Mouse (Mus musculus) midbrain, embryonic 16.5 days (tissue): ENCODE measurements around the gene Npr2. TPM values are rescaled to one million over a fixed set of nuclear protein-coding genes. Genes with fewer than 3 reads are reported as not detected.
A peak's percentile ranks its signal among the peaks of the same experiment; 100 is the strongest.

Experiments
- ATAC-seq: fragments of 200-750 bp; cut with Nextera tagmentation; 2 replicates; pipeline ENCODE4 v1.8.0; 2017; ENCODE audit warnings: moderate TSS enrichment
- H3K27ac ChIP-seq: fragments of 300-500 bp; sonication (generic); 2 replicates; pipeline ENCODE4 v1.5.1; 2014; ENCODE audit warnings: mild to moderate bottlenecking, low read length, mixed read lengths
- H3K27me3 ChIP-seq: fragments of 300-500 bp; sonication (generic); 2 replicates; pipeline ENCODE4 v1.6.1; 2014; ENCODE audit warnings: low read depth, low read length, mixed read lengths; ENCODE audit not compliant: control insufficient read depth, insufficient read depth
- H3K36me3 ChIP-seq: fragments of 300-500 bp; sonication (generic); 2 replicates; pipeline ENCODE4 v1.6.1; 2014; ENCODE audit warnings: mild to moderate bottlenecking, low read length, moderate library complexity, mixed read lengths; ENCODE audit not compliant: control insufficient read depth, insufficient read depth
- H3K4me1 ChIP-seq: fragments of 300-500 bp; sonication (generic); 2 replicates; pipeline ENCODE4 v1.6.1; 2014; ENCODE audit warnings: mild to moderate bottlenecking, low read length, mixed read lengths; ENCODE audit not compliant: control insufficient read depth, insufficient read depth
- H3K4me2 ChIP-seq: fragments of 300-500 bp; sonication (generic); 2 replicates; pipeline ENCODE4 v1.6.1; 2014; ENCODE audit warnings: mild to moderate bottlenecking, low read length, mixed read lengths
- H3K4me3 ChIP-seq: fragments of 300-500 bp; sonication (generic); 2 replicates; pipeline ENCODE4 v1.5.1; 2014; ENCODE audit warnings: low read depth, mild to moderate bottlenecking, low read length, moderate library complexity, mixed read lengths
- H3K9ac ChIP-seq: fragments of 300-500 bp; sonication (generic); 2 replicates; pipeline ENCODE4 v1.6.1; 2014; ENCODE audit warnings: low read depth, low read length, mixed read lengths
- H3K9me3 ChIP-seq: fragments of 300-500 bp; sonication (generic); replicated peaks from 2 replicates; pipeline ENCODE4 v1.6.1; 2014; ENCODE audit warnings: mild to moderate bottlenecking, low read length, mixed read lengths; ENCODE audit not compliant: control insufficient read depth, poor library complexity, severe bottlenecking
- WGBS: fragments of 180-500 bp; shearing (Covaris S2); extraction: QIAGEN DNeasy Blood & Tissue Kit; methylation state at CpG from one replicate; pipeline ENCODE4 v1.1.7; 2014; 5-methylcytosine and 5-hydroxymethylcytosine counted together
- polyA plus RNA-seq: library from polyadenylated mRNA; unstranded; fragments of >200 nt; fragmentation: Nextera tagmentation; extraction: Ambion mirVana; gene quantifications from 2 replicates; pipeline ENCODE4 v1.2.1, GENCODE M21; 2015

Npr2 gene
- polyA plus RNA-seq, 1 experiment from 2014 or later = 13.5 TPM

GRCm38 (mm10) chr4:43655656-43656338 lies 24.1 kb downstream of the Npr2 start:
- H3K4me1 ChIP-seq = peaks cover 5% of the 10 kb centered on the region; the same call in 1 of the 2 replicates
- 5% methylated on average over 33 of the region's 34 CpGs for WGBS

GRCm38 (mm10) chr4:43656339-43657109 lies 24.8 kb downstream of the Npr2 start, which contains the start of gene Hint2:
Hint2 (minus strand) TSS chr4:43656466.
- peaks cover 5% of the 10 kb centered on the region; the same call in 1 of the 2 replicates for H3K4me1 ChIP-seq
- H3K4me3 ChIP-seq = peak within 1 kb of the TSS; percentile 86
- peak within 1 kb of the TSS; percentile 60 for H3K4me2 ChIP-seq
- H3K9me3 ChIP-seq = no peaks in the 10 kb centered on the region
- peak within 1 kb of the TSS; percentile 92 for H3K9ac ChIP-seq
- H3K27ac ChIP-seq = peak within 1 kb of the TSS; percentile 95
- 1% methylated on average over 34 of the region's 34 CpGs for WGBS
- H3K27me3 ChIP-seq = no peaks in the 10 kb centered on the region; the same call in 1 of the 2 replicates
- no peaks in the 10 kb centered on the region for H3K36me3 ChIP-seq
- ATAC-seq = peak; percentile 98

More at GRCm38 (mm10) chr4:43655656-43656338, 24.1 kb downstream of the Npr2 start:
- H3K36me3 ChIP-seq = no peaks in the 10 kb centered on the region
- H3K27me3 ChIP-seq = no peaks in the 10 kb centered on the region
- H3K9ac ChIP-seq = peak overlapping the region; percentile 92
- no peaks in the 10 kb centered on the region for H3K9me3 ChIP-seq
- H3K27ac ChIP-seq = peak overlapping the region; percentile 95
- ATAC-seq = no peak; the same call in 1 of the 2 replicates
- peak overlapping the region; percentile 60 for H3K4me2 ChIP-seq
- peak overlapping the region; percentile 86 for H3K4me3 ChIP-seq

GRCm38 (mm10) chr4:43657146-43657545 lies 25.4 kb downstream of the Npr2 start:
- peaks cover 5% of the 10 kb centered on the region; the same call in 1 of the 2 replicates for H3K27me3 ChIP-seq
- H3K9ac ChIP-seq = no peak overlapping the region
- no peaks in the 10 kb centered on the region for H3K36me3 ChIP-seq
- peak overlapping the region; percentile 45 for H3K4me2 ChIP-seq
- H3K4me3 ChIP-seq = peak overlapping the region; percentile 86
- 58% methylated on average over 4 of the region's 4 CpGs for WGBS
- H3K9me3 ChIP-seq = no peaks in the 10 kb centered on the region
- peaks cover 5% of the 10 kb centered on the region; the same call in 1 of the 2 replicates for H3K4me1 ChIP-seq
- no peak overlapping the region for H3K27ac ChIP-seq
- no peak for ATAC-seq

- Histone ChIP-seq H3K27ac (no peak overlapping the region), H3K4me2 (no peak overlapping the region), H3K9me3 (no peaks in the 10 kb centered on the region), H3K27me3 (peaks cover 21% of the 10 kb centered on the region), H3K4me3 (no peak overlapping the region), H3K36me3 (no peaks in the 10 kb centered on the region), H3K9ac (no peak overlapping the region), H3K4me1 (peaks cover 23% of the 10 kb centered on the region)
- no peak for ATAC-seq
- WGBS = 24% methylated on average over 4 of the region's 4 CpGs
These were observed 34.7 kb downstream of the Npr2 start for GRCm38 (mm10) chr4:43666412-43666811.

DNA sequence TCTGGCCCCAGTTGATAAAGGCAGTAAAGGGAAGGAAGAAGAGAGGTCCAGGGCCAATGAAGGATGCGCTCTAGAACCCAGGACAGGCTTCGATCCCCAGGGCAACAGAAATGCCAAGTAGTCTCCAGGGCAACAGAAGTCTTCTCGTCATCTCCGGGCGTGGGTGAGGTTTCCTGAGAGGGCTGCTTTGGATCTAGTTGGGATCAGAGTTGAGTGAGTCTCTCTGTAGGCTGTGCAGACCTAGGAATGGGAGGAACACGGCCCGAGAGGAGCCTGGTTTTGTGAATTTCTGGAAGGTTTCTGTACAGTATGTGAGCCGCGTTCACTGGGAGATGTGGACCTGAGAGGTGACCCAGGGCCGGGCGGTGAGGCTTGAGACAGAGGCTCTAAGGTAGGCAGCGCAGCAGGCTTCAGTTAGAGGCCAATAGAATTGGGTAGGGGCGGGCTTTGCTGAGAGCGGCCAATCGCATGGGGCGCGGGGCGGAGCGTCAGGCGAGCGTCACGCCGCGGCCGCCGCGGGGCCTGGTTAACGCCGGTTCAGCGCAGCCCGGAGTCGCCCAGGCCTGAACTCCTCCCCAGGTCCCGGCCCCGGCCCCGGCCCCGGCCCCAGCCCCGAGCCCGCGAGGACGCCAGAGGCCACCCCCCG lies 37.2 kb downstream of the Npr2 start, which contains the start of the genes Tmem8b and Fam221b:
TSS of gene Tmem8b (plus strand) at position 190 of the 646 bp plus-strand sequence.
TSS of gene Fam221b (minus strand) at position 364 of the 646 bp plus-strand sequence.
- no peaks in the 10 kb centered on the region for H3K36me3 ChIP-seq
- H3K4me2 ChIP-seq = peak within 1 kb of the TSS; percentile 95
- peak within 1 kb of the TSS; percentile 98 for H3K9ac ChIP-seq
- no peaks in the 10 kb centered on the region for H3K9me3 ChIP-seq
- peak within 1 kb of the TSS; percentile 92 for H3K4me3 ChIP-seq
- H3K27me3 ChIP-seq = peaks cover 3% of the 10 kb centered on the region; the same call in 1 of the 2 replicates
- ATAC-seq = peak; percentile 94
- H3K4me1 ChIP-seq = peaks cover 39% of the 10 kb centered on the region
- H3K27ac ChIP-seq = peak within 1 kb of the TSS; percentile 73
- under 1% methylated on average over 31 of the region's 41 CpGs for WGBS

DNA sequence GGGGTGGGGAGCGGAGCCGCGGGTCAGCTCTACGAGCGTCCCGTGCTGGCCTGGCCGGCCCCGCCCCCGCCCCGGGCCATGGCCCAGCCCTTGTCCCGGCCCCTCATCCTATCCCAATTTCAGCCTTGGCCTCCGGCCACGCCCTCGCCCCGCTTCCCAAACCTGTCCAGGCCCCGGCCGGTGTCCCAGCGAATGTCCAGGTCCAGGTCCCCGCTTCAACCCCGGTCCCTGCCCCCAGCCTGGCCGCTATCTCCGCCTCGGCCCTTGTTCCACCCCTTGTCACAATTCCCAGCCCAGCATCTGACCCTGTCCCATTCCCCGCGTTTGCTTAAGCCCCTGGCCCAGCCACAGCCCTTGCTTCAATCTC lies 37.7 kb downstream of the Npr2 start:
- Histone ChIP-seq H3K4me1 (peaks cover 39% of the 10 kb centered on the region), H3K27ac (peak overlapping the region; percentile 73), H3K36me3 (peaks cover 1% of the 10 kb centered on the region; the same call in 1 of the 2 replicates), H3K27me3 (peaks cover 3% of the 10 kb centered on the region; the same call in 1 of the 2 replicates), H3K9me3 (no peaks in the 10 kb centered on the region), H3K4me3 (peak overlapping the region; percentile 92), H3K4me2 (peak overlapping the region; percentile 95), H3K9ac (peak overlapping the region; percentile 98)
- ATAC-seq = peak; percentile 52
- 2% methylated on average over 12 of the region's 25 CpGs for WGBS

DNA sequence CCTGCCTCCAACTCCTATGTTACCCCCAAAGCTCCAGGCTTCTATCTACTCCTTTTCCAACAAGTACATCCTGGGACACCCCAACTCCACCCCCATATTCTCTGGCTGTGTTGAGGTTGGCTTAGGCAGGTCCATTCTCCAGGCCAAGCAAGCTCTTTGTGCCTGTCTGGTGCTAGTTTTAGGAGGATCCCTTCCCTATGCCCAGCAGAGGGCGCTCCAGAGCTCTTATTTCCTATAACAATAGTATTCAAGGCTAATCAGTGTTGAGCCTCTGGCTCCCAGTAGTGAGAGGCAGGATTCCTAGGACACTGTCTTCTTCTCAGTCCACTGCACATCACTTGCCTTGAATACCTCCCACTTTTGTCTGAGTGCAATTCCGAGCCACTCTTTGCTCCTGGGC lies 40.3 kb downstream of the Npr2 start:
- WGBS = 2% methylated on average over 2 of the region's 2 CpGs
- H3K4me1 ChIP-seq = peaks cover 39% of the 10 kb centered on the region
- no peak for ATAC-seq
- no peaks in the 10 kb centered on the region for H3K27me3 ChIP-seq
- no peaks in the 10 kb centered on the region for H3K9me3 ChIP-seq
- no peak overlapping the region for H3K27ac ChIP-seq
- peak overlapping the region; percentile 11; the same call in 1 of the 2 replicates for H3K4me3 ChIP-seq
- H3K4me2 ChIP-seq = peak overlapping the region; percentile 95
- H3K9ac ChIP-seq = peak overlapping the region; percentile 36
- H3K36me3 ChIP-seq = peaks cover 18% of the 10 kb centered on the region; the same call in 1 of the 2 replicates

GRCm38 (mm10) chr4:43673703-43674102 lies 42.0 kb downstream of the Npr2 start:
- Histone ChIP-seq H3K4me3 (no peak overlapping the region), H3K9ac (no peak overlapping the region), H3K27ac (no peak overlapping the region), H3K27me3 (no peaks in the 10 kb centered on the region), H3K36me3 (peaks cover 21% of the 10 kb centered on the region; the same call in 1 of the 2 replicates), H3K9me3 (no peaks in the 10 kb centered on the region), H3K4me2 (no peak overlapping the region), H3K4me1 (peaks cover 34% of the 10 kb centered on the region)
- no peak for ATAC-seq
- 80% methylated on average over 8 of the region's 8 CpGs for WGBS
